Mouse (Mus musculus) heart, adult 9 months (tissue): Measurements from ENCODE around the gene Lat.
"Not testable (repeated sequence)": the region's sequence is repeated elsewhere in the genome, so short reads cannot be mapped to it uniquely, and the experiment has no call there.

Experiments
- DNase-seq, 2 experiments: peaks; one replicate each; pipeline ENCODE4 v3.0.0; 2022; ENCODE audit warnings: low spot score in 2 of 2

Gene Lat

DNA sequence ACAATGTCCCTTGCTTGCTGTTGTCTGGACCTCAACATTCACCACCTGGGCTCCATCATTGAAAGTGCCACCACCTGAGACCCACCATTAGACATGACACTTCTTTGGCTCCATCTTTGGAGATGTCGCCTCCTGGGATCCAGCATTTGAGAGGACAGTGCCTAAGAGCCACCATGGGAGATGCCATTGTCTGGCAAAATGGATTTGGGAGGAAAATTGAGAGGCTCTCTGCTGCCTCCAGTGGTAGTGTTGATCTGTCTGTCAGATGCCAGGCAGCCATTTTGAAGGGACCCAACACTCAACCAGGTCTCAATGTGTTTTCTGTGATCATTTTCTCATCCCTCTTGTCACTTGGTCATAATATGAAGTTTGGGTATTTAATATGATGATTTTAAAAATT lies 33.8 kb downstream of the Lat start:
- no peak for DNase-seq

DNA sequence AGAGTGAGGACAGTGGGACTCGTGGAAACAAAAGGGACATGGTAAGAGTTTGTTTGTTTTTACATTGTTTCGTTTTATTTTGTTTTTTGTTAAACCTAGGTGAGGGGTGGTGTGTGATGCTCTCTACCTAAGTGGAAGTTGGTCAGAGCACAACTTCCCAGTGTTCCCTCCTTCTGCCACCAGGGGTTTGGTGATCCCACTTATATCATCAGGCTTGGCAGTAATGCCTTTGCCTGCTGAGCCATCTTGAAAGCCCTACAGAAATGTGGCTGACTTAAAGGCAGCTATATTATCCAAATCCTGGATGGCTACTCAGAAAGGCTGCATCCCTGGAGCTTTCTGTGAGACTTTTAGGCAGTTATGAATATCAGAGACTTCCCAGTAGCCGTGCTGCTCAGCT lies 36.7 kb downstream of the Lat start:
- DNase-seq = no peak

- DNase-seq = no peak
Observed at GRCm38 (mm10) chr7:126330693-126331092, 38.7 kb downstream of the Lat start.

DNA sequence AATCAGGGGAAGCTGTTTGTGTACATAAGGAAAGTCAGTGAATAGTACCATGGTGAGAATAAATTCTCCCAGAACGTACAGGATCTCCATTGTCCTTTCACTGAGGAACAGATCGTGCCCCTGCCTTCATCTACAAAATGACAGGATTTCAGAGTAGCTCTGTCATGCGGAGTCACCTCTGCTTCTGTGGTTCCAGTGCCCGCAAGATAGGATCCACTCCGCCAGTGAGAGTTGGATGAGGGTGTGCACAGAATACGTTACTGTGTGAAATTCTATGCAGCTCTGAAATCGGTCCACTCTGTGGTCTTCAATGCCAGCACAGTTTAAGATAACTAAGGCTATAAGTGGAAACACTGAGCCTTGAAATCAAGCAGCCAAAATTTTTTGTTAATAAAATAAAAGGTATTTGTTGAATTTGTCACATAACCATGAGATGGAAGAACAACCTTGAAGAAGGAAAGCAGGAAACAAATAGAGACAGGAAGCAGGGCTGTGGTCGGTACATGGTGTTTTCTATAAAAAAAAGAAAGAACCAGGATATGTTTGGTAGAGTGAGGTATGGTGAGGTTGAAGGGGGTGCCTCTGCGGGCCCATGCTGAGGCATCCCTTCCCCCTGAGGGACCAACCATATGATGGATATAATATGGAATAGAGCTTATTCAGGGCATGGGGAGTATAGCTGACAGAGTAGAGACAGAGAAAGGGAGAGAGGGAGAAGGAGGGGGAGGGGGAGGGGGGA lies 39.3 kb downstream of the Lat start:
- DNase-seq = no peak

DNA sequence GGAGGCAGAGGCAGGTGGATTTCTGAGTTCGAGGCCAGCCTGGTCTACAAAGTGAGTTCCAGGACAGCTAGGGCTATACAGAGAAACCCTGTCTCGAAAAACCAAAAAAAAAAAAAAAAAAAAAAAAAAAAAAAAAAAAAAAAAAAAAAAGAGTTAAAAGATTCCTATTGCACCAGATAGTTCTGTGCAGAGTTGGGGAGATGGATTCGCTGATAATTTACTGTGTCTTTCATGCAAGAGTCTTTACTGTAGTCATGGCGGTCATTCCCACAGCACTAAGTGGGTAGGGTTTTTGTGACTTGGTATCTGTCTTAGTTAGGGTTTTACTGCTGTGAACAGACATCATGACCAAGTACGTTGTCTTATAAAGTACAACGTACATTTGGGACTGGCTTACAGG lies 40.5 kb downstream of the Lat start:
- not testable (repeated sequence) for DNase-seq

DNA sequence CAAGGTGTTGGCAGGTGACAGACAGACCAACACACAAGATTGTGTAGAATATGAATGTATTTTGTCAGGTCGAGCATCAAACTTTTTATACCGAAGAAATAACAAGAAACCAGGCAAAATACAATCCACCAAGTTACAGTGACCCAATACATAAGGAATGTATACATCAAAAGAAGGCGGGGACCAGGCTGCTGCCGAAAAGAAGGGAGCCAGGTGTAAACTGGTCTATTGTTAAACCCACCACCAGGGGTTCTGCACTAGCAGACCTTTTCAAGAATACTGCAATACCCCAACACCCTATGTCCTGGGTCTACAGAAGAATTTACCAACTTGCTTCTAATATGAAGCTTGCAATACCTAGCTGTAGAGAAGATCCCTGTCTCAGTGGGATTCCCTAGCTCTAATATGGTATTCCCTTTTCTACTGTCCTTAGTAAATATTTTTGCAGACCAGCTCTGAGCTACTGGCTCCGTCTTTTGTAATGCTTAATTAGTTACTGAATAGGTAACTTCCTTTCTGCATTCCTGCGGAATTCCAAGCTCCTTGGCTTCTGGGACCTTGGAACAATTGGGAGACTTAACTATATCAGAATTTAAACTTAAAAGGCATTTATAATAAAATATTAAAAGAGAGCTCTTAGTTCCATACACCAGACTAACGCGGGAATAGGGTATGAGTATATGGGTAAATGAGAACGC lies 43.6 kb downstream of the Lat start:
- DNase-seq = not testable (repeated sequence)

- no peak for DNase-seq
Observed at GRCm38 (mm10) chr7:126324791-126325190, 44.6 kb downstream of the Lat start.

- peak; percentile 27 to 63 for DNase-seq
Observed at GRCm38 (mm10) chr7:126323729-126324128, 45.6 kb downstream of the Lat start.

DNA sequence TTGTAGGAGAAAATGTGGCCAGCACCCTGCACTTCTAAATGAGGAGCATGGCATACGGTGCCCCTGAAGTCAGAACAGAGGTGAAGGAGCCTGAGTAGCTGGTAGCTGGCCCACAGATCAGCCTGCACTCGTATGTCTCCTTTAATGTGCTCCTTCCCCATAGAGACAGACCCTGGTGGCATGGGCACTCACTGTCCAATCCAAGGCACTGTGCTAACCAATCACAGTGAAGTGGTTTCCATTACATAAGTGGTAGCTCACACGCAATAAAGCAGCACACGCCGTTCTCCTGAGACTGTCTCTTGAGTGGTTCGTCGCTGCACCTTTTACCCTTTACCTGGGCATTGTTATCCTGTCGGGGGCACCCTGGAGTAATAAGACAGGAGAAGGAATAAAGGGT lies 55.1 kb downstream of the Lat start:
- peak in 1 of 2 experiments; percentile 21 for DNase-seq
